Mouse (Mus musculus): ENCODE data around the gene Gypa. TPM values are rescaled to one million over a fixed set of nuclear protein-coding genes. Genes with fewer than 3 reads are reported as not detected.

The Gypa gene
- polyA plus RNA-seq, 1 experiment = 0.08 TPM

DNA sequence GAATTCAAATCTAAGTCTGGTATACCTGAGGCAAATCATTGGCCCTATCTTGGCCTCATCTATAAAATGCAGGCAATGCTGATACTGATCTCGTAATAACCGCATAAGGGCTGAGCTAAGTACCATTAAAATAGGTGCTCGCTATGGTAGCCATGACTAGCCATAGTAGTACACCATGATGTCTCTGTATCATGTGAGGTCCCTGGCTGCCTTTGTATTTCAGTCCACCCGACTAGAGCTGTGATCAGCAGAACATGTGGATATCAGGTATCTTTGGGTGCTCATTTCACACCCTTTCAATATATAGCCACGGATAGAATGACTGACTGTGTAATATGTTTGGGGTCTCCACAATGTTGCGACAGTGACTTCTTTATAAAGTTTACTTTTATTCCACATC, 1.9 kb downstream of the Gypa start:
- Histone ChIP-seq H3K27ac (ENCODE audit: insufficient read depth, low read depth, low read length) (no peak overlapping the region), H3K36me3 (ENCODE audit: control insufficient read depth, insufficient read depth, low read length) (no peaks in the 10 kb centered on the region), H3K4me1 (ENCODE audit: control insufficient read depth, insufficient read depth, low read length) (no peaks in the 10 kb centered on the region), H3K27me3 (replicated peaks; ENCODE audit: control insufficient read depth, insufficient read depth, low read length) (no peaks in the 10 kb centered on the region), H3K4me3 (ENCODE audit: insufficient read depth, low read depth, low read length) (no peak overlapping the region)
- WGBS = 87% methylated on average over 6 of the region's 6 CpGs
- no peak for DNase-seq
- no peak for TF ChIP-seq POLR2A (IDR thresholded peaks at IDR 0.05; ENCODE audit: low read depth, low read length)
- no peak for TF ChIP-seq CTCF (conservative IDR thresholded peaks at IDR 0.05; ENCODE audit: insufficient read depth, insufficient read length, low read depth, low read length)

DNA sequence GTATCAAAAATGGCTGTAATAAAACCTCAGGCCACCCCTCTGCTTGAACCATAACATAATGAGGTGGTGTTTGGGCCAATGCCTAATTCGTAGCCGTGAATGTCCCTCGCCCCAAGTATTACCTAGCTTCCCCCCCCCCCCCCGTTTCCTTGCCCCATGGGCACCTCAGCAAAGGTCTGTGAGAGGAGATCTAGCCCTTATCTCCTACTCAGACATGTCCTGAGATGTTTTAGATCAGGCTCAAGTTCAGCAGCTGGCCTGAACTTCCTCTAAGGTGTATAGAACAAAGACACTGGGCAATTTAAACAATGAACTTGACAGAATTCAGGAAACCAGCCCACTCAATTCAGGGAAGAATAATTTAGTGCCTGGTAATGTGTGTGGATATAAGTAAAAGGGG, 3.7 kb downstream of the Gypa start:
- 61% methylated on average over 4 of the region's 4 CpGs for WGBS
- TF ChIP-seq POLR2A (IDR thresholded peaks at IDR 0.05; ENCODE audit: low read depth, low read length) = no peak
- TF ChIP-seq CTCF (conservative IDR thresholded peaks at IDR 0.05; ENCODE audit: insufficient read depth, insufficient read length, low read depth, low read length) = no peak
- H3K27ac ChIP-seq (ENCODE audit: insufficient read depth, low read depth, low read length) = no peak overlapping the region
- DNase-seq = no peak
- no peaks in the 10 kb centered on the region for H3K4me1 ChIP-seq (ENCODE audit: control insufficient read depth, insufficient read depth, low read length)
- H3K4me3 ChIP-seq (ENCODE audit: insufficient read depth, low read depth, low read length) = no peak overlapping the region
- H3K27me3 ChIP-seq (replicated peaks; ENCODE audit: control insufficient read depth, insufficient read depth, low read length) = no peaks in the 10 kb centered on the region
- no peaks in the 10 kb centered on the region for H3K36me3 ChIP-seq (ENCODE audit: control insufficient read depth, insufficient read depth, low read length)

DNA sequence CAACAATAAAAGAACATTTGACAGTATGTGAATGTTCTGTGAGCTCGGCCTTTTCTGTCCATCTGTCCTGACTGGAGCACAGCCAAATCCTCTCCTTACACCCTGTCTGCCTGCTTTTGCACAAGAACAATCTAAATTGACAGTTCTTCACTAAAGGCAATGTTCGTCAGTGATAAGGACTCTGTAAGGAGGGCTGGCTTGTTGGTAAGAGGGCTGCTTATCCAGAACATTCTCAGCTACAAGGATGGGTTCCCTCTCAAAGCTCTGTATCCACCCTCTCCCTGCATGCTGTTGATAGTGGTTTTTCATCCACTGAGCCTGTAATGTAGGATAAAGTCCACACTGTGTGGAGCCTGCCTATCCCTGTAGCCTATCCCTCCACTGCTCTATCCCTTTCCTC, 6.7 kb downstream of the Gypa start:
- Histone ChIP-seq H3K4me3 (ENCODE audit: insufficient read depth, low read depth, low read length) (no peak overlapping the region), H3K27ac (ENCODE audit: insufficient read depth, low read depth, low read length) (no peak overlapping the region), H3K27me3 (replicated peaks; ENCODE audit: control insufficient read depth, insufficient read depth, low read length) (no peaks in the 10 kb centered on the region), H3K36me3 (ENCODE audit: control insufficient read depth, insufficient read depth, low read length) (no peaks in the 10 kb centered on the region), H3K4me1 (ENCODE audit: control insufficient read depth, insufficient read depth, low read length) (no peaks in the 10 kb centered on the region)
- no peak for DNase-seq
- 75% methylated on average over 2 of the region's 2 CpGs for WGBS
- no peak for TF ChIP-seq POLR2A (IDR thresholded peaks at IDR 0.05; ENCODE audit: low read depth, low read length)
- TF ChIP-seq CTCF (conservative IDR thresholded peaks at IDR 0.05; ENCODE audit: insufficient read depth, insufficient read length, low read depth, low read length) = no peak

DNA sequence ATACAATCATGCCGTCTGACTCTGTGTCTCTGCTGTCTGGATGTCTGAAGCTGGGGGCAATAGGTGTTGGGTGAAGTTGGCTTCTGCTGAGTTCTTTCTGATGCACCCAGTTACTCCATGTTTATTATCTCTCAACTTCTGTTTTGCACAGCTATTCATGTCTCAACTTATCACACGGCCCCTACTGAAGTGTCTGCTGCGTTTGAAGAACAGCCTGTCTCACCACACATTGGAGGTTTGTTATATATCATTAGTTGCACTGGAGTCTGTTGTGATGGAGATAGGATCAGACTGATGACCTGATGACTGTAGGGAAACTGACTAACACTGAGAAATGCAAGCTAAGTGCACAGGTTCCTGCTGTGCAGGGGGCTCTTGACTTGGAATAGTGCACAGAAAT, 7.2 kb downstream of the Gypa start:
- Histone ChIP-seq H3K27me3 (replicated peaks; ENCODE audit: control insufficient read depth, insufficient read depth, low read length) (no peaks in the 10 kb centered on the region), H3K27ac (ENCODE audit: insufficient read depth, low read depth, low read length) (no peak overlapping the region), H3K4me3 (ENCODE audit: insufficient read depth, low read depth, low read length) (no peak overlapping the region), H3K36me3 (ENCODE audit: control insufficient read depth, insufficient read depth, low read length) (no peaks in the 10 kb centered on the region), H3K4me1 (ENCODE audit: control insufficient read depth, insufficient read depth, low read length) (no peaks in the 10 kb centered on the region)
- no peak for DNase-seq
- TF ChIP-seq CTCF (conservative IDR thresholded peaks at IDR 0.05; ENCODE audit: insufficient read depth, insufficient read length, low read depth, low read length) (no peak), POLR2A (IDR thresholded peaks at IDR 0.05; ENCODE audit: low read depth, low read length) (no peak)
- WGBS = 85% methylated on average over 3 of the region's 3 CpGs

DNA sequence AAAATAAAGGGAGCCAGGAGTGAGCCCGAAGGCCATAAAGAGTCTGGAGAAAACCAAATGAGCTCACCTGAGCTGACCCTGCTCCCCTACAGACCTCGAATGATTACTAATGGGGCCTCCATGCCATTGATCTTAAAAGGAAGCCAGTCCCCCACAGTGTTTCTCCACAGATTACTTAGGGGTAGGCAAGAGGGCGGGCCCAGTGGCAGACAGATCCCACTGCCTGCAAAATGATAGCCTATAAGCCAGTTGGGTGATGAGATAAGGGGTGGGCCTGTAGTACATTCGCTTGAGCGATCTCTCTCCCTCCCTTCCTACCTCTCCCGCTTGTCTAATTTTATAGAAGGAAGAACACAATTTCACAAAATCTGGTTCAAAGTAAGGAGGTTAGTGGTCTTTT, 7.7 kb downstream of the Gypa start:
- no peaks in the 10 kb centered on the region for H3K36me3 ChIP-seq (ENCODE audit: control insufficient read depth, insufficient read depth, low read length)
- no peak for DNase-seq
- no peaks in the 10 kb centered on the region for H3K4me1 ChIP-seq (ENCODE audit: control insufficient read depth, insufficient read depth, low read length)
- TF ChIP-seq POLR2A (IDR thresholded peaks at IDR 0.05; ENCODE audit: low read depth, low read length) (no peak), CTCF (conservative IDR thresholded peaks at IDR 0.05; ENCODE audit: insufficient read depth, insufficient read length, low read depth, low read length) (no peak)
- H3K4me3 ChIP-seq (ENCODE audit: insufficient read depth, low read depth, low read length) = no peak overlapping the region
- WGBS = 76% methylated on average over 6 of the region's 6 CpGs
- no peak overlapping the region for H3K27ac ChIP-seq (ENCODE audit: insufficient read depth, low read depth, low read length)
- H3K27me3 ChIP-seq (replicated peaks; ENCODE audit: control insufficient read depth, insufficient read depth, low read length) = no peaks in the 10 kb centered on the region

DNA sequence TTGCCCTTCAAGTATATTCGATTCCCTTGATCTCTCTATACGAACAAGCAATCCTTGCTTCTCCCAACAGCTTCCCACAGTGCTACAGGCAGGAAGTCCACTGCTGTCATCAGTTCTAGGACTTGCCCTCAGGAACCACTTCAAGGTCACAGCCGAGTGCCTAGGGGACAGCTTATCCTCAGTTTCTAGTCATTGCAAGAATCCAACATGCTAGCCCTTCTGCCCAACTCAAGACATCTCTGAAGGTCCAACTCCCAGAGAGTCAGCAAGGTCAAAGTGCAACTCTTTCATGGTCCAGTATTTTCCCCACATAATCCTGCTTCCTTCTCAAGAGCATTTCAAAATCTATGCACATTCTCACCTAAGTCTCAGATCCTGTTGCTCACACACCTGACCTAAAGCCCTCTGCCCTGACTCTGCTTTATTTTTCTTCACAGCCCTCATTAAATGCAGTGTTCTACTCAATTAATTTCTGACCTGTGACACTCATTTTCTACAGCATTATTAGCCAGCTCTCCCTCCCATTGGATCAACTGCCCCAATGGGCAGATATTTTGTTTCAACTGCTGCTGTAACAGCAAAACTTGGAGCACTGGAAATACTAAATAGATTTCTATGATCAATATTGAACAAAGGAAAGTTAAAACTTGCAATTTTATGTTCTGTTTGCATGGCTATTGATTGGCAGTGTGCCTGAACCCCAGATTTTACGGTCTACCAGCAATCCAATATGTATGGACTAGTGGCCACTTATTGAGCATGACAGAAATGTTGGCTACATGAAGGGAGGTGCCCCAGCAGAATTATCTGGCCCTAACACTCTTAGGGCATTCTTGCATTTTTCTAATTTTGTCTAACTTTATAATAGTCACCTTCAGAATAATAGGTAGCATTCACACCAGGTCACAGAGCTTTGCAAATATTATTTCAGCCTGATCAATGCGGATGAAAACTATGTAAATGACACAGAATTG, 33.1 kb downstream of the Gypa start:
- Histone ChIP-seq H3K27ac (ENCODE audit: insufficient read depth, low read depth, low read length) (no peak overlapping the region), H3K4me3 (ENCODE audit: insufficient read depth, low read depth, low read length) (no peak overlapping the region), H3K4me1 (ENCODE audit: control insufficient read depth, insufficient read depth, low read length) (no peaks in the 10 kb centered on the region), H3K36me3 (ENCODE audit: control insufficient read depth, insufficient read depth, low read length) (no peaks in the 10 kb centered on the region), H3K27me3 (replicated peaks; ENCODE audit: control insufficient read depth, insufficient read depth, low read length) (no peaks in the 10 kb centered on the region)
- WGBS = 63% methylated on average over 5 of the region's 5 CpGs
- DNase-seq = no peak
- TF ChIP-seq POLR2A (IDR thresholded peaks at IDR 0.05; ENCODE audit: low read depth, low read length) = no peak
- no peak for TF ChIP-seq CTCF (conservative IDR thresholded peaks at IDR 0.05; ENCODE audit: insufficient read depth, insufficient read length, low read depth, low read length)

DNA sequence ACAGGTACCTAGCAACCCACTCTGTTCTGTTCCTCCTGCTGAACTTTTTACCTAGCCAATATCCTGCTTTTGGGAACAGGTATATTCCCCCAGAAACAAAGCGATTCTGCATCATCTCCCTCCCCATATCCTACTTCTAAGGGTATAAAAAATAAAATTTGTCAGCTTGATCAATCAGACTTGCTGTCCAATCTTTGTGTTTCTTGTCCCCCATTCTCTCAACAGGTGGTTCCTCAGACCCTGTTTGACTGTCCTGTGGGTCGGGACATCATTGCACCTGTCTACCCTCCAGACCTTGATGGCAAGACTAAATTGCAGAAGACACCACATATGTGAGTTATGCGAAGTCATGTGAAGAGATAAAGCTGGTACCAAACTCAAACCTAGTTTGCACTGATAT, 48.3 kb downstream of the Gypa start:
- DNase-seq = no peak
- H3K36me3 ChIP-seq (ENCODE audit: control insufficient read depth, insufficient read depth, low read length) = no peaks in the 10 kb centered on the region
- no peaks in the 10 kb centered on the region for H3K27me3 ChIP-seq (replicated peaks; ENCODE audit: control insufficient read depth, insufficient read depth, low read length)
- H3K4me3 ChIP-seq (ENCODE audit: insufficient read depth, low read depth, low read length) = no peak overlapping the region
- 87% methylated on average over 3 of the region's 3 CpGs for WGBS
- TF ChIP-seq POLR2A (IDR thresholded peaks at IDR 0.05; ENCODE audit: low read depth, low read length) = no peak
- no peak for TF ChIP-seq CTCF (conservative IDR thresholded peaks at IDR 0.05; ENCODE audit: insufficient read depth, insufficient read length, low read depth, low read length)
- H3K27ac ChIP-seq (ENCODE audit: insufficient read depth, low read depth, low read length) = no peak overlapping the region
- no peaks in the 10 kb centered on the region for H3K4me1 ChIP-seq (ENCODE audit: control insufficient read depth, insufficient read depth, low read length)
